Mouse (Mus musculus): Measurements from ENCODE around the gene Olfr1302.

The Olfr1302 gene

GRCm38 (mm10) chr2:111777129-111777528 lies at the start of gene Olfr1302:
Gene Olfr1302, plus strand, starts transcription at chr2:111777429.
- no peak for DNase-seq

GRCm38 (mm10) chr2:111750706-111751105 lies 26.5 kb upstream of the Olfr1302 start, which contains the start of gene Olfr1301:
Gene Olfr1301, plus strand, starts transcription at chr2:111751006.
- no peak for DNase-seq

DNA sequence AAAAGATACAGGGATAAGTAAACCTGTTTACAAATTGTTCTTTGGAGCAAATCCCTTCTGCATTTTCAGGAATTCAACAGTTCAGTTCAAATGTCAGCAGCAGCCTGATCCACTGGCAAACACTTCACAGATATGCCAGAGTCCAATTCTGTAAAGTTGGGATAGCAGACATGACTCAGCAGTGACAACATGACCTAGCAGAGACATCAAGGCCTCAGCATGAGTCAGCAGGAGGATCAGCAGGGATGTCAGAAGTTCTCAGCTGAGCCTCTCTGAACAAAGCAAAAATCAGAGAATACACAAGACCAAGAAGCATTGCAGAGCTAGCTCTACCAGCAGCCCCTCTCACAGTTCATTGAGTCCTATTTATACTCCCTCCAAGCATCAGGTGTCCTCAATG lies 35.7 kb downstream of the Olfr1302 start:
- no peak for DNase-seq

DNA sequence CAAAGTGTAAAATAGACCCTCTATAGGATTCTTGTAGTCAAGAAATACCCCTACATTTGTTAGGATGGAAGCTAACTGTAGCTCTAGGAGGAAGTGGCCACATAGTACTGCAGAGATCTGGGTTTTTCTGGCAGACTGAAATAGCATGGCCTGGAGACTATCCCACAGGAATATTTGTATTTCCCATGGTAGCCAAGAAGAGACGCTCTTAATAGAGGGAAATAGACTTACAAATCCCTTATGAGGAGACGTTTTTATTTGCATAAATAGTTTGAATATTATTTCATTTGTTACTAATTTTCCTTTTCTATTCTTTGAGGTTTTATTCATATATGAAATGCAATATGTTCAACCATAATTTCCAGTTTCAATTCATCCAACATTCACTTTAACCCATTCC lies 43.0 kb downstream of the Olfr1302 start, which contains the start of gene Olfr1303:
Gene Olfr1303 (minus strand): TSS at position 101 of the 400 bp plus-strand sequence.
- no peak for DNase-seq
